Mouse (Mus musculus): ENCODE measurements around the gene Spaar.
"Not testable (repeated sequence)": the region's sequence is repeated elsewhere in the genome, so short reads cannot be mapped to it uniquely, and the experiment has no call there.

The Spaar gene

GRCm38 (mm10) chr4:43728576-43728954 lies 1.3 kb upstream of the Spaar start:
- peak in 1 of 2 experiments; percentile 72 for DNase-seq (ENCODE audit: low spot score in 2 of 2)

- no peak for DNase-seq (ENCODE audit: low spot score in 2 of 2)
Observed at GRCm38 (mm10) chr4:43729126-43729525, 708 bp upstream of the Spaar start.

- no peak for DNase-seq (ENCODE audit: low spot score in 2 of 2)
Observed at GRCm38 (mm10) chr4:43730750-43731297, 990 bp downstream of the Spaar start.

GRCm38 (mm10) chr4:43732171-43732570 lies 2.3 kb downstream of the Spaar start:
- DNase-seq (ENCODE audit: low spot score in 2 of 2) = no peak

GRCm38 (mm10) chr4:43733186-43733585 lies 3.4 kb downstream of the Spaar start:
- no peak for DNase-seq (ENCODE audit: low spot score in 2 of 2)

- no peak for DNase-seq (ENCODE audit: low spot score in 2 of 2)
Observed at GRCm38 (mm10) chr4:43737144-43737543, 7.3 kb downstream of the Spaar start.

GRCm38 (mm10) chr4:43738989-43739674 lies 9.3 kb downstream of the Spaar start:
- DNase-seq (ENCODE audit: low spot score in 2 of 2) = no peak

DNA sequence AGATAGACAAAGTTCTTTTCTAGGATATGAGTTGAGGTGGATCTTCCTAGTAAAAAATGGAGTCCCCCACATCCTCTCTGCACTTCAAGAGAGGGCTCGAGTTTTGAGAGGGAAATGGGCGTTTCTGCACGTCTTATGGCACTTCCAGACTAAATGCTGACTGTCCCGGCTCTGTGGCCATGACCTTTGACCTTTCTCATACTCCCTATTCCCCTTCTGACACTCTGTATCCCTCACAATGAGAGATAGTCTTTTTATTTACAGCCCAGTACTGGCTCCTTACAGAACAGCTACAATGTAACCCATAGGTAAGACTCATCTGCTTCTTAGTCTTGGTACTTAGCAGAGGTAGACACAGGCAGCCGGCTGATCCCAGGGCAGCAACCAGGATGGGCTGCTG lies 11.7 kb downstream of the Spaar start:
- no peak for DNase-seq (ENCODE audit: low spot score in 2 of 2)

GRCm38 (mm10) chr4:43742637-43743036 lies 12.8 kb downstream of the Spaar start:
- no peak for DNase-seq (ENCODE audit: low spot score in 2 of 2)

GRCm38 (mm10) chr4:43743099-43743498 lies 13.3 kb downstream of the Spaar start:
- no peak for DNase-seq (ENCODE audit: low spot score in 2 of 2)

DNA sequence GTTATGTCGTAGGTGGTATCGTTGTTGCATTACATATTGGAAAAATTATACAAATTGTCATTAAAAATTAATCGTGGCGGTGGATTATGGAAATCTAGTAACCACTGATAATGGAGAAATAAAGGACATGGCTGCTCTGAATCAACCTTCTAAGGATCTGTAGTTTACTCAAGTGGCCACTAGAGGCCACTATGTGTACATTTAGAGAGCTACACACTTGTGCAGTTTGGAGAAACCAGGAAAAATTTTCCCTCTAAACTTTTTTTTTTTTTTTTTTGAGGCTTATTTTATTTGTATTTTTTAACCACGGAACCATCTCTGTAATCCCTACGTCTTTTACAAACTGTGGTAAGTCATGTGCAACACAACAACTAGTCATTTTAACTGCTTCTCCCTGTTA lies 15.4 kb downstream of the Spaar start:
- no peak for DNase-seq (ENCODE audit: low spot score in 2 of 2)

DNA sequence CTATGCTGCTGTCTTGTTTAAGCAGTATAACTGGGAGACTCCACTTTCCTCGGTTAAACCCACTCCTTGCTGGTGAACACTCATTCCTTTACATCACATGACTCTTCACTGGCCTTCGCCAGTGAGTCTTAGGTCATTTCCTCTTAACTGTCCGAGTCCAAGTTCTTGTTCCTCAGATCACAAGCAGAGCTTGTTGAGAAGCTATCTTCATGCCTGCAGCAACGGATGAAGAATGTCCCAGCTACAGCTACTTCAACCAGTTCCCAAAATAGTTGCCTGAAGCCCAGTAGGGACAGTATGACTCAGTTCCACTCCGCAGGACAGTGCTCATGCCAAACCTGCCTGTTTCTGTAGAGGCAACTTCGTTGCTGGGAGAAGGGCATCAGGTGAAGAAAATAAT lies 27.4 kb downstream of the Spaar start:
- no peak for DNase-seq (ENCODE audit: low spot score in 2 of 2)

- DNase-seq (ENCODE audit: low spot score in 2 of 2) = peak in 1 of 2 experiments; percentile 19
Observed at GRCm38 (mm10) chr4:43759571-43760418, 30.0 kb downstream of the Spaar start.

- no peak for DNase-seq (ENCODE audit: low spot score in 2 of 2)
Observed at GRCm38 (mm10) chr4:43760460-43760859, 30.6 kb downstream of the Spaar start.

DNA sequence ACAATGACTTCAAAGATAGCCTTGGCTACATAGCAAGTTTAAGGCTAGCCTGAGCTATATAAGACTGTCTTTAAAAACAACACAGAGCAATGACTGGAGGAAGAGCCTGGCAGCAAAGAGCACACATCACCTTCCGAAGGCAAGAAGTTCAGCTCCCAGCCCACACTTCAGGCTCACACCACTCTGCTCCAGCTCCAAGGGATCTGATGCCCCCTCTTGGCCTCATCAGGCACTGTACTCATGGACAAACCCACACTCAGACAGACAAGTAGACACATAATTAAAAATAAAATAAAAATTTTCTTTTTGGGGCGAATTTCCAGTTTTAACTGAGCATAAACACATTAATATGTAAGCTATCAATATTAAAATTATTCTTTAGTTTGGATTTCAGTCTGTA lies 31.5 kb downstream of the Spaar start:
- DNase-seq (ENCODE audit: low spot score in 2 of 2) = no peak

DNA sequence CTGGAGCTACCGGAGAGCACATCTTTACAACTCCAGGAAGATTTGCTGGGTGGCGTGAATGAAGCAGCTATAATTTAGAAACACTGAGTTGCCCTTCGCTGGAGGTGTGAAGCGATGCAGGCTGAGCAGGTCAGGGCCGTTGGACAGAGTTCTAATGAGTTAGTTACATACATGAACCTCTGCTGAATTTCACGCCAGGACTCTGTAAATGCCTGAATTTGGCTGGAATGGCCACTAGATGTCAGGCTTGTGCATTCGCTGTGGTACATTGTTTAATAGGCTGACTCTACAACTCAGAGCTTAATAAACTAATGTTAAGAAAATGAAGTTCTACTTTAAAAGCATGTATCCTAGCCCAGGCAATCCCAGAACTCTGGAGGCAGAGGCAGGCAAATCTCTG lies 33.6 kb downstream of the Spaar start:
- DNase-seq (ENCODE audit: low spot score in 2 of 2) = peak; percentile 30 to 33

GRCm38 (mm10) chr4:43768341-43768740 lies 38.5 kb downstream of the Spaar start:
- no peak for DNase-seq (ENCODE audit: low spot score in 2 of 2)

DNA sequence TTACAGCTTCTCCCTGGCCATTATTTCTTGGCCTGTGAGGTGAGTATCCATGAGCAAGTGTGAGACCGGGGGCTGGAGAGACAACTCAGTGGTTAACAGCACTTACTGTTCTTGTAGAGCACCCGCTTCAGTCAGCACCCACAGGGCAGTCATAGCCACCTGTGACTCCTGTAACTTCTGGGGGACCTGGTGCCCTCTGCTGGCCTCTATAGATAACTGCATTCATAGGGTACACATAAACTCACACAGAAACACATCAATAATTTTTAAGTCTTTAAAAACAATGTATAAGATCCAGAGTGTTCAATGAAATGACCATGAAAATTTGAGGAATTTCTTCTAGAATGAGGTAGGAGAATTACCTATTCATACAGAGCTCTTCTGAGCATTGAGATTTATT lies 39.5 kb downstream of the Spaar start:
- no peak for DNase-seq (ENCODE audit: low spot score in 2 of 2)

DNA sequence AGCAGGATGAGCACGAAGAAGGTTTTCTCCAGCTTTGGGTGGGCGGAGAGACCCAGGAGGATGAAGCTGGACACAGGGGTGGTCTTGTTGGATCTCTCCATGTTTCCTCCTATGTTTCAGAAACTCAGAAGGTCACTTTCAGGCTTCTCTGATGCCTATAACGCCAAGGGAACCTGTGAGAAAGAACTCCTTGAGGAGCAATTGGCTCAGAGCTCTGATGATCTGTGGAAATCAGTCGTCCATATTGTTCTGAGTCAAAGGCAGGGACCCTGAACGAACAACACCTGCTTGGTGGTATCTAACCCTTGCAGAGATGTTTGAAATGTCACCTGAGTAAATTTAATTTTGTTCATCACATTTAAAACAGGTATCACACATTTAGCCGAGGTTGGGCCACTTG lies 41.1 kb downstream of the Spaar start, which contains the start of gene Olfr159:
Gene Olfr159 (minus strand): TSS at position 101 of the 400 bp plus-strand sequence.
- DNase-seq (ENCODE audit: low spot score in 2 of 2) = no peak

- DNase-seq (ENCODE audit: low spot score in 2 of 2) = no peak
Observed at GRCm38 (mm10) chr4:43771626-43772025, 41.8 kb downstream of the Spaar start.

DNA sequence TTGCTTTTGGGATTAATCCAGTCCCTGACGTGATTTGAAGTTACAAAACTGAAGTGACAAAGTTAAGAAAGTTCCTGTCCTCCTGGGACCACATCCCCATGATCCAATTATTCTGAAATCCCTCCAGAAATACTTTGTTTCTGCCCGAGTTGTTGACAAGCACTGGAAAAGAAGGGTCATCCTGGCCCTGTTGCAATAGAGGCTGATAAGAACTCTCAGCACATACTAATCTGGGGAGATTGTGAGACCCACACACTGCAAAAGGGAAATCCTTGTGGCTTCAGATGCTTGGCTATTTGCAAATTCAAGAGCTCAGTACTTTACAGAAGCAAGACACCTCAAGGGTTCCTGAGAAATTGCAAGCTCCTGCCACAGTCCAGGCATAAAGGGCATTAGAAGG lies 42.5 kb downstream of the Spaar start:
- no peak for DNase-seq (ENCODE audit: low spot score in 2 of 2)

DNA sequence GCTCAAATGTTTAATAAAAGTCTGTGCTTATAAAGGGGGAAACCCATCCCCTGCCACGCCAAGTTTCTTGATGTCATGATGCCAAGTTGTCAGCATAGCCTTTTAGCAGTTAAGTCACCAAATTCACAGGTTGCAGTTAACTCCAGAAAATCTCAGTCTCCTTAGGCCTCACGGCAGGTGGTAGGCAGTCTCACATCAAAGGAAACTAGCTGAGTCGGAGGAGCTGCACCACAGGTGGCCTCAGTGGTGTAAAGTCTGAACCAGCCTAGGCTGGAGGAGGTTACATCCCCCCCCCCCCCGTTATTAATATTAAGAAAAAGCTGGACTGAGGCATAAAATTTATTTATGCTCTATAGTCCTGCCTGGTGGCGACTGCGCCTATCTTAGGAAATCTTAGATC lies 65.5 kb downstream of the Spaar start:
- no peak for DNase-seq (ENCODE audit: low spot score in 2 of 2)

GRCm38 (mm10) chr4:43795844-43796243 lies 66.0 kb downstream of the Spaar start:
- not testable (repeated sequence) for DNase-seq (ENCODE audit: low spot score in 2 of 2)

Measured in urinary bladder, adult 18-20 months (tissue).